Mouse (Mus musculus): Measurements from ENCODE around the gene Spred3.

DNA sequence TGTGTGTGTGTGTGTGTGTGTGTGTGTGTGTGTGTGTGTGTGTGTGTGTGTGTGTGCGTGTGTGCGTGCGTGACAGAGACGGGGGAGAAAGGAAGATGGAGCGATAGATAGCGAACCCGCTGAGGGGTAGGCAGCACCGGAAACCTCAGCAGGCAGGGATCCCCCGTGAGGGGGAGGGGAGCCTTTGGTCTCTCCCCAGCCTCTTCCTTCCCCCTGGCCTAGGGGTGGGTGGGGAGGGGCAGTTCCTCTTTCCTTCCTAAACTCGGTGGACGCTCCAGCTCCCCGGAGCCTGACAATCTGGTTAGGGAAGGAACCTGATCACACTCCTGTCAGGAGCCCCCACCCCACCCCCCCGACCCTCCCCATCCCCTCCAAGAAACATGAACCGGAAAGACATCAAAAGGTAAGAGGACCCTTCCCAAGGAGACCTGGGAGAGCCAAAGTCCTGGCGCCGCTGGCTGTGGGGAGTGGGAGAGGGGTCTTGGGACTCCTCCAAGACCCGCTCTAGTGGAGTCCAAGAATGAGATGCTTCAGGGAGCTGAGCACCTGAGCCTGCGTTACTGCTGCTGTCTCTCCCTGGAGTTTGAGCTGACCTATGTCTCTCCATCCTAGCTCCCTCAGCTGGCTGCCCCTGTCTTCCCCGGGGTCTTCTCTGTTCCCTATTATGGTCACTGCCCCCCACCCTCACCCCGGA is 35.4 kb downstream of the Spred3 start, which contains the start of gene Rasgrp4:
- TF ChIP-seq GATA1 (IDR thresholded peaks at IDR 0.05; ENCODE audit: borderline replicate concordance, low read length) = no peak
- TF ChIP-seq FLI1 (IDR thresholded peaks at IDR 0.05; ENCODE audit: low read length) = no peak

Measured in megakaryocyte, embryonic 14.5 days (primary cell).